Mouse (Mus musculus) retina, postnatal 1 day (tissue): ENCODE measurements at regions not wholly inside any gene's neighbourhood (a gene's known extent, or its start where the extent isn't known, plus 50 kb on each side); places are given as distances from the start of the nearest gene placed in this dataset.
"Not testable (repeated sequence)": the region's sequence is repeated elsewhere in the genome, so short reads cannot be mapped to it uniquely, and the experiment has no call there.

Source experiments
- DNase-seq: peaks from one replicate; pipeline ENCODE4 v3.0.0-alpha.2; 2012

- no peak for DNase-seq
These were observed 112.2 kb downstream of the Kif20b start for GRCm38 (mm10) chr19:35034408-35034807.

- no peak for DNase-seq
These were observed 123.4 kb downstream of the Kif20b start for GRCm38 (mm10) chr19:35045576-35045975.

GRCm38 (mm10) chr19:35066352-35066935, 144.3 kb downstream of the Kif20b start:
- DNase-seq, result peak; percentile 2

- no peak for DNase-seq
These were observed 159.0 kb downstream of the Kif20b start for GRCm38 (mm10) chr19:35081126-35081525.

- DNase-seq, result peak; percentile 3
These were observed 179.1 kb downstream of the Kif20b start for GRCm38 (mm10) chr19:35101244-35101643.

- no peak for DNase-seq
These were observed 192.2 kb downstream of the Kif20b start for GRCm38 (mm10) chr19:35114313-35114712.

GRCm38 (mm10) chr19:35125278-35125677, 203.1 kb downstream of the Kif20b start:
- DNase-seq, result peak; percentile 40

GRCm38 (mm10) chr19:35126594-35127051, 204.5 kb downstream of the Kif20b start:
- no peak for DNase-seq

GRCm38 (mm10) chr19:35128104-35128503, 205.9 kb downstream of the Kif20b start:
- no peak for DNase-seq

- no peak for DNase-seq
These were observed 221.0 kb downstream of the Kif20b start for GRCm38 (mm10) chr19:35143131-35143530.

- no peak for DNase-seq
These were observed 221.6 kb downstream of the Kif20b start for GRCm38 (mm10) chr19:35143781-35144180.

GRCm38 (mm10) chr19:35149476-35149875, 227.3 kb downstream of the Kif20b start:
- DNase-seq, result not testable (repeated sequence)

GRCm38 (mm10) chr19:35150780-35151725, 228.9 kb downstream of the Kif20b start:
- DNase-seq, result no peak

GRCm38 (mm10) chr19:35151841-35152240, 229.7 kb downstream of the Kif20b start:
- DNase-seq, result no peak

- DNase-seq, result no peak
These were observed 235.7 kb downstream of the Kif20b start for GRCm38 (mm10) chr19:35157849-35158248.

- no peak for DNase-seq
These were observed 242.6 kb downstream of the Kif20b start for GRCm38 (mm10) chr19:35164727-35165126.

- DNase-seq, result no peak
These were observed 248.4 kb downstream of the Kif20b start for GRCm38 (mm10) chr19:35170554-35170953.

GRCm38 (mm10) chr19:35180102-35180501, 257.9 kb downstream of the Kif20b start:
- DNase-seq, result no peak

- no peak for DNase-seq
These were observed 283.5 kb downstream of the Kif20b start for GRCm38 (mm10) chr19:35205557-35206239.

- DNase-seq, result no peak
These were observed 322.0 kb downstream of the Kif20b start for GRCm38 (mm10) chr19:35244188-35244587.

GRCm38 (mm10) chr19:35247531-35247930, 325.4 kb downstream of the Kif20b start:
- DNase-seq, result no peak

GRCm38 (mm10) chr19:35258634-35259033, 336.5 kb downstream of the Kif20b start:
- not testable (repeated sequence) for DNase-seq

- DNase-seq, result no peak
These were observed 340.9 kb downstream of the Kif20b start for GRCm38 (mm10) chr19:35263101-35263500.
